Mouse (Mus musculus): ENCODE measurements around the gene Draxin. TPM values are rescaled to one million over a fixed set of nuclear protein-coding genes. Genes with fewer than 3 reads are reported as not detected.

Draxin gene
- polyA plus RNA-seq, 1 experiment from 2014 or later: 0.05 TPM

DNA sequence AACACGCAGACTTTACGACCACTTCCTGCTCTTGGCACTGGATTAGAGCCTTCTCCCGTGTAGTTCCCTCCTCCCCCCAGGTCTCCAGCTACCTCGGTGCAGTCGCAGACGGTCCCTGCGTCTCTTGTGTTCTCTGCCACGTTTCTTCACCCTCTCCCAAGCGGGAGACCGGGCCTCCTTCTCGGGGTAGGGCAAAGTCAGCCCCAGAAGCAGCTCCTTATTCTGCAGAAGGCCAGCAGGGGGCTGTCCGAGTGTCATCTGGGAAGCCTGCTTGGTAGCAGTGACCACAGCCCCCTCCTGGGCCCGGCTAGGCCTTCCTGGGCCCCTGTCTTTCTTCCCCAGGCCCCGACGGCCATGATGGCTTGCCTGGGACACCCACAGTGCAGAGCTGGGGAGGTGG is 15.0 kb downstream of the Draxin start:
- peak overlapping the region; percentile 16 for H3K4me2 ChIP-seq

GRCm38 (mm10) chr4:148114758-148115391 is 15.6 kb downstream of the Draxin start:
- Histone ChIP-seq H3K4me2 (peak overlapping the region; percentile 16), H3K27ac (ENCODE audit: poor library complexity, severe bottlenecking) (no peak overlapping the region), H3K36me3 (no peaks in the 10 kb centered on the region), H3K9me3 (replicated peaks) (peaks cover 4% of the 10 kb centered on the region; the same call in 1 of the 2 replicates), H3K9ac (no peak overlapping the region), H3K4me3 (no peak overlapping the region), H3K4me1 (replicated peaks) (peaks cover 11% of the 10 kb centered on the region; the same call in 1 of the 2 replicates), H3K27me3 (replicated peaks) (0 out of 2 replicates have a peak, but pooled peaks cover 21% of the 10 kb centered on the region)
- peak; percentile 40; the same call in 1 of the 2 replicates for ATAC-seq (ENCODE audit: insufficient number of reproducible peaks, low FRiP score)
- WGBS: 4% methylated on average over 15 of the region's 15 CpGs

More for the DNA sequence above, 15.0 kb downstream of the Draxin start:
- Histone ChIP-seq H3K36me3 (no peaks in the 10 kb centered on the region), H3K27me3 (replicated peaks) (0 out of 2 replicates have a peak, but pooled peaks cover 21% of the 10 kb centered on the region), H3K9ac (0 out of 2 replicates have a peak overlapping the region, but pooled peaks have one; percentile 50), H3K4me1 (replicated peaks) (peaks cover 11% of the 10 kb centered on the region; the same call in 1 of the 2 replicates), H3K9me3 (replicated peaks) (peaks cover 4% of the 10 kb centered on the region; the same call in 1 of the 2 replicates), H3K4me3 (no peak overlapping the region), H3K27ac (ENCODE audit: poor library complexity, severe bottlenecking) (no peak overlapping the region)
- WGBS: 4% methylated on average over 15 of the region's 15 CpGs
- no peak for ATAC-seq (ENCODE audit: insufficient number of reproducible peaks, low FRiP score)

- 80% methylated on average over 12 of the region's 12 CpGs for WGBS
- no peak overlapping the region for H3K9ac ChIP-seq
- H3K27ac ChIP-seq (ENCODE audit: poor library complexity, severe bottlenecking): no peak overlapping the region
- 0 out of 2 replicates have a peak, but pooled peaks cover 17% of the 10 kb centered on the region for H3K27me3 ChIP-seq (replicated peaks)
- peaks cover 32% of the 10 kb centered on the region for H3K4me1 ChIP-seq (replicated peaks)
- ATAC-seq (ENCODE audit: insufficient number of reproducible peaks, low FRiP score): no peak
- H3K9me3 ChIP-seq (replicated peaks): peaks cover 4% of the 10 kb centered on the region; the same call in 1 of the 2 replicates
- H3K4me2 ChIP-seq: no peak overlapping the region
- no peaks in the 10 kb centered on the region for H3K36me3 ChIP-seq
- H3K4me3 ChIP-seq: no peak overlapping the region
Measured at GRCm38 (mm10) chr4:148112519-148112918, 18.0 kb downstream of the Draxin start.

- Histone ChIP-seq H3K4me1 (replicated peaks) (peaks cover 30% of the 10 kb centered on the region), H3K4me2 (no peak overlapping the region), H3K4me3 (no peak overlapping the region), H3K9me3 (replicated peaks) (no peaks in the 10 kb centered on the region), H3K36me3 (no peaks in the 10 kb centered on the region), H3K9ac (no peak overlapping the region), H3K27me3 (replicated peaks) (0 out of 2 replicates have a peak, but pooled peaks cover 15% of the 10 kb centered on the region), H3K27ac (ENCODE audit: poor library complexity, severe bottlenecking) (no peak overlapping the region)
- 35% methylated on average over 5 of the region's 5 CpGs for WGBS
- ATAC-seq (ENCODE audit: insufficient number of reproducible peaks, low FRiP score): 0 out of 2 replicates have a peak, but pooled peaks have one; percentile 10
Measured at GRCm38 (mm10) chr4:148109215-148109614, 21.3 kb downstream of the Draxin start.

DNA sequence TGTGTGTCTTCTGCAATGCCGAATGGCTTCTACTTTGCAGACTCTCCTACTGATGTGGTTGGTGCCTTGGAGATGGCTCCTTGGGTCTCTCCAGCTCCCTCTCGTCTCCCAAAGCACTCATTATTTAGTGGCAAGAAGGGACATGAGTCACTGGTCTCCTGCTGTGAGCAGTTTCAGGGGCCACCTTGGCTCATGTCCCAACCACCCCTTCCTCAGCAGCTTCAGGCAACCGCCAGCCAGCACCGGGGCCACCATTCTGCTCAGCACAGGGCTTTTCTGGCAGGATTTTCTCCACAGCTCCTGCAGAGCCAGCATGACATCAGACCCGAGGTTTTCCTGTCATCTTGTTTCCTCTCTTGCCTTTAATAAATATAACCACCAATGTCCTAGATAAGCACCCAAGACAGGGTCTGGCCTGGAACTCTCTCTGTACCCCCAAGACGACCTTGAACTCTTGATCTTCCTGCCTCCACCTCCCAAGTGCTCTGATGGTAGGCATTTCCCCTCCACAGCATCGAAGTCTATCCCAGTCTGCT is 21.9 kb downstream of the Draxin start:
- no peak overlapping the region for H3K4me2 ChIP-seq
- H3K36me3 ChIP-seq: no peaks in the 10 kb centered on the region
- H3K27ac ChIP-seq (ENCODE audit: poor library complexity, severe bottlenecking): no peak overlapping the region
- peaks cover 30% of the 10 kb centered on the region for H3K4me1 ChIP-seq (replicated peaks)
- H3K9me3 ChIP-seq (replicated peaks): no peaks in the 10 kb centered on the region
- H3K4me3 ChIP-seq: no peak overlapping the region
- H3K27me3 ChIP-seq (replicated peaks): 0 out of 2 replicates have a peak, but pooled peaks cover 15% of the 10 kb centered on the region
- 46% methylated on average over 7 of the region's 7 CpGs for WGBS
- no peak overlapping the region for H3K9ac ChIP-seq
- ATAC-seq (ENCODE audit: insufficient number of reproducible peaks, low FRiP score): no peak

DNA sequence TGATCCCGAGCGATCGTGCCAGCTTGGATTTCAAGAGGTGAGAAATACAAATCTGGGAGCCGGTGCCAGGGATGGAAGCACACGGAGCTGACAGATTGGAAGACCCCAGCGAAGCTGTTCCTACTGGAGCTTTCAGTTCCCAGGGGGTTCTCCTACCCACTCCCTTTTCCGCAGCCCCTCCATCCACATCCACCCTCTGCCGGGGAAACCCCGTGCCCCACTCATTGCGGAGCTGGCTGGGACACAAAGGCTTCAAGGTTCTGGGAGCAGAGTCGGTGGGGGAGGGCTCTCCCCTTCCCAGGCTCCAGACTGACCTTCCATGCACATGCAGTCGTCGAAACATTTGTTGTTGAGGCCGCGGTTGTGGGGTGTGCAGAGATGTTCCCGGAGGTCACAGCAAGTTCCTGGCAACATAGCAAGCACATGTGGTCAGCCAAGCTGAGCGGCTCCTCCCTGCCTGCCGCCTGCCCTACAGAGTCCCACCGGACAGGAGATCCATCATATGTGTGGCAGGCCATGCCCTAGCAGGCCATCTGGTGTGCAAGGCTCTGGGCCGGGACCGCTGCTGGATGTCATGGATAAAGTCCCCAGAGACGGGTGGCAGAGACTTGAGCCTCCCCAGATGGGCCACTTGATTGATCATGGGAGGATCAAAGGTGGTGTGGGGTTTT is 22.7 kb downstream of the Draxin start:
- Histone ChIP-seq H3K9me3 (replicated peaks) (no peaks in the 10 kb centered on the region), H3K9ac (no peak overlapping the region), H3K27ac (ENCODE audit: poor library complexity, severe bottlenecking) (no peak overlapping the region), H3K4me2 (no peak overlapping the region), H3K4me3 (no peak overlapping the region), H3K36me3 (no peaks in the 10 kb centered on the region), H3K27me3 (replicated peaks) (0 out of 2 replicates have a peak, but pooled peaks cover 15% of the 10 kb centered on the region), H3K4me1 (replicated peaks) (peaks cover 30% of the 10 kb centered on the region)
- no peak for ATAC-seq (ENCODE audit: insufficient number of reproducible peaks, low FRiP score)
- 45% methylated on average over 22 of the region's 22 CpGs for WGBS

DNA sequence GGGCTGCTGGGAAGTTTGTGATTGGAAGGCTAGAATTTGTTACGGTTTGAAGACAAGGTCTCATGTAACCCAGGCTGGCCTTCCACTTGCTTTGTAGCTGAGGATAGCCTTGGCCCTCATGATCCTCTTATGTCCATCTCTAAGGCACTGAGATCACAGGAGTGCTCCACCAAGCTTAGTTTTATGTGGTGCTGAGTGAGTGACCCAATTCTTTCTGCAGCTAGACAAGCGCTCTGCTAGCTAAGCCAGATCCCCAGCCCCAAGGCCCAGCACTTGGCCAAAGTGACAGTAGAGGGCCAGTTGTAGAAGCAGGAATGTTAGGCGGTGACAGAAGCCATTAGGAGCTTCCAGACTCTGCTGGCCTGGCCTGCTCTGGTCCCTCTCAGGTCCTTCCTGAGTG is 26.4 kb downstream of the Draxin start:
- 0 out of 2 replicates have a peak, but pooled peaks cover 21% of the 10 kb centered on the region for H3K27me3 ChIP-seq (replicated peaks)
- no peak overlapping the region for H3K4me2 ChIP-seq
- H3K27ac ChIP-seq (ENCODE audit: poor library complexity, severe bottlenecking): no peak overlapping the region
- H3K9me3 ChIP-seq (replicated peaks): no peaks in the 10 kb centered on the region
- peaks cover 29% of the 10 kb centered on the region for H3K4me1 ChIP-seq (replicated peaks)
- ATAC-seq (ENCODE audit: insufficient number of reproducible peaks, low FRiP score): no peak
- no peaks in the 10 kb centered on the region for H3K36me3 ChIP-seq
- 63% methylated on average over 3 of the region's 3 CpGs for WGBS
- H3K9ac ChIP-seq: no peak overlapping the region
- H3K4me3 ChIP-seq: no peak overlapping the region

- peak; percentile 61 for ATAC-seq (ENCODE audit: insufficient number of reproducible peaks, low FRiP score)
- H3K9ac ChIP-seq: peak overlapping the region; percentile 60
- WGBS: 20% methylated on average over 29 of the region's 29 CpGs
- H3K4me1 ChIP-seq (replicated peaks): peaks cover 10% of the 10 kb centered on the region
- H3K4me2 ChIP-seq: peak overlapping the region; percentile 72
- no peaks in the 10 kb centered on the region for H3K9me3 ChIP-seq (replicated peaks)
- H3K27me3 ChIP-seq (replicated peaks): 0 out of 2 replicates have a peak, but pooled peaks cover 8% of the 10 kb centered on the region
- no peak overlapping the region for H3K27ac ChIP-seq (ENCODE audit: poor library complexity, severe bottlenecking)
- no peaks in the 10 kb centered on the region for H3K36me3 ChIP-seq
- peak overlapping the region; percentile 37 for H3K4me3 ChIP-seq
Measured at GRCm38 (mm10) chr4:148101801-148102527, 28.5 kb downstream of the Draxin start.

DNA sequence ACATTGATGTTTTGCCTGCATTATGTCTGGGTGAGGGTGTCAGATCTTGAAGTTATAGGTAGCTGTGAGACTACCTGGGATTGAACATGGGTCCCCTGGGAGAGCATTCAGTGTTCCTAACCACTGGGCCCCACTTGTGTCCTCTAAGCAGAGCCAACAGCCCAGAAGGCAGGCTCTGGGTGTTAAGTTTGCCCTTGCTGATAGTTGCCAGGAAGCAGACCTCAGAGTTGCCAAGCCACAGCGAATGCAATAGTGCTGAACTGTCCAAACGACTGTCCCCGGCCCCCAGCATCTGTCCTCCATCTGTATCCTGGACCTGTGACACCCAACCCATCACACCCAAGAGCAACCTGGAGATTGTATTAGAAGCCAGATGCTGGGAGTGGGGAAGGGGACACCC is 31.8 kb downstream of the Draxin start:
- H3K9ac ChIP-seq: no peak overlapping the region
- no peaks in the 10 kb centered on the region for H3K36me3 ChIP-seq
- no peaks in the 10 kb centered on the region for H3K9me3 ChIP-seq (replicated peaks)
- H3K4me2 ChIP-seq: no peak overlapping the region
- no peak overlapping the region for H3K27ac ChIP-seq (ENCODE audit: poor library complexity, severe bottlenecking)
- H3K4me1 ChIP-seq (replicated peaks): peaks cover 10% of the 10 kb centered on the region; the same call in 1 of the 2 replicates
- no peak overlapping the region for H3K4me3 ChIP-seq
- 50% methylated on average over 3 of the region's 3 CpGs for WGBS
- H3K27me3 ChIP-seq (replicated peaks): 0 out of 2 replicates have a peak, but pooled peaks cover 6% of the 10 kb centered on the region
- no peak for ATAC-seq (ENCODE audit: insufficient number of reproducible peaks, low FRiP score)

GRCm38 (mm10) chr4:148097936-148098335 is 32.6 kb downstream of the Draxin start:
- Histone ChIP-seq H3K4me2 (no peak overlapping the region), H3K27me3 (replicated peaks) (0 out of 2 replicates have a peak, but pooled peaks cover 6% of the 10 kb centered on the region), H3K27ac (ENCODE audit: poor library complexity, severe bottlenecking) (no peak overlapping the region), H3K4me1 (replicated peaks) (peaks cover 10% of the 10 kb centered on the region; the same call in 1 of the 2 replicates), H3K9me3 (replicated peaks) (no peaks in the 10 kb centered on the region), H3K36me3 (no peaks in the 10 kb centered on the region), H3K9ac (no peak overlapping the region), H3K4me3 (no peak overlapping the region)
- 90% methylated on average over 2 of the region's 2 CpGs for WGBS
- no peak for ATAC-seq (ENCODE audit: insufficient number of reproducible peaks, low FRiP score)
